ENCODE assay signal across 8 mouse cellular contexts in genomic region chr12:81619302-81619701, GRCm38 (mm10). TPM values are rescaled to one million over a fixed set of nuclear protein-coding genes. Genes with fewer than 3 reads are reported as not detected.
DNase-seq lines count a peak whose midpoint lies in the region; ATAC-seq and TF ChIP-seq lines count a peak whose summit lies in the region.
"Had no signal": no experiment of that assay in that cellular context is flagged by ENCODE, and none has a peak within 500 bp of the region (broad histone marks: within the 10 kb centered on the region; RNA-seq: fewer than 3 reads in every experiment).

No protein-coding gene starts in this region.

- H3K9me3 ChIP-seq in ES-E14 (ENCODE audit: control insufficient read depth, insufficient read depth, low read depth, low read length): no peaks in the 10 kb centered on the region
- no peaks in the 10 kb centered on the region for H3K9me3 ChIP-seq in heart, postnatal 0 days (replicated peaks; ENCODE audit: control insufficient read depth, low read length)

- H3K4me2 ChIP-seq in heart, postnatal 0 days (ENCODE audit: low read depth, low read length): no peak overlapping the region

- 12% methylated on average over 5 of the region's 5 CpGs for WGBS in heart, postnatal 0 days

- in situ Hi-C loops in ES-E14 (cut with MboI; ENCODE audit: low sequenced_read_pairs in 2 of 2, unreplicated experiment in 2 of 2): loop anchor here in 1 of 2 experiments (10.0 kb wide), 1 partner anchor 165 kb away; the partner anchor contains the start of gene Map3k9

- peak; percentile 87 for DNase-seq in ES-E14 (ENCODE audit: low read depth, low spot score)
- peak; percentile 42 for DNase-seq in adrenal gland, adult 8-10 months
- peak; percentile 82 for DNase-seq in embryo, embryonic 11 days
- DNase-seq in heart, postnatal 0 days (ENCODE audit: low spot score): peak; percentile 46
- peak; percentile 69 to 79 for DNase-seq in layer of hippocampus, postnatal 14 days (ENCODE audit: low spot score in 2 of 2)
- peak; percentile 23 to 73 for DNase-seq in spleen, adult 18-20 months

- H3K27ac ChIP-seq in ES-E14 (ENCODE audit: insufficient read depth, low read depth, low read length, poor library complexity, severe bottlenecking): no peak overlapping the region
- H3K27ac ChIP-seq in heart, postnatal 0 days (ENCODE audit: low read depth): no peak overlapping the region

- no peaks in the 10 kb centered on the region for H3K27me3 ChIP-seq in heart, postnatal 0 days (ENCODE audit: control insufficient read depth, insufficient read depth, low read length)

- TF ChIP-seq CTCF in heart, postnatal 0 days (IDR thresholded peaks at IDR 0.05; ENCODE audit: low read depth): peak; percentile 88

- no peak for TF ChIP-seq EP300 in heart, postnatal 0 days (IDR thresholded peaks at IDR 0.05; ENCODE audit: low read depth)

- no peak for ATAC-seq in heart, postnatal 0 days (ENCODE audit: insufficient read depth, low read depth)
- ATAC-seq in megakaryocyte progenitor cell, adult 5-6 weeks (replicated peaks; ENCODE audit: poor library complexity): peak; percentile 87

- H3K4me3 ChIP-seq in ES-E14 (ENCODE audit: insufficient read depth in 1 of 2, low read depth in 1 of 2, low read length in 2 of 2, poor library complexity in 1 of 2, severe bottlenecking in 1 of 2): no peak overlapping the region
- H3K4me3 ChIP-seq in heart, postnatal 0 days (ENCODE audit: low read depth, low read length): no peak overlapping the region
- H3K4me3 ChIP-seq: megakaryocyte, embryonic 14.5 days had no signal

- H3K36me3 ChIP-seq in ES-E14 (ENCODE audit: control insufficient read depth, insufficient read depth, low read length, poor library complexity, severe bottlenecking): no peaks in the 10 kb centered on the region
- no peaks in the 10 kb centered on the region for H3K36me3 ChIP-seq in heart, postnatal 0 days (replicated peaks; ENCODE audit: control insufficient read depth, insufficient read depth, low read length)

- H3K9ac ChIP-seq in ES-E14 (ENCODE audit: insufficient read depth, low read depth, low read length, poor library complexity, severe bottlenecking): no peak overlapping the region
- no peak overlapping the region for H3K9ac ChIP-seq in heart, postnatal 0 days (replicated peaks; ENCODE audit: low read depth, low read length)

- no peaks in the 10 kb centered on the region for H3K4me1 ChIP-seq in ES-E14 (ENCODE audit: control insufficient read depth in 2 of 2, insufficient read depth in 2 of 2, low read length in 2 of 2, poor library complexity in 1 of 2)
- no peaks in the 10 kb centered on the region for H3K4me1 ChIP-seq in heart, postnatal 0 days (ENCODE audit: control insufficient read depth, insufficient read depth)

TF ChIP-seq in ES-E14, 5 proteins besides CTCF, POLR2A, EP300 and RAD21:
- TF ChIP-seq ZC3H11A (IDR thresholded peaks at IDR 0.05; ENCODE audit: borderline replicate concordance, low read depth, low read length) (peak; percentile 81), CHD2 (IDR thresholded peaks at IDR 0.05; ENCODE audit: low read depth, low read length) (no peak)
TF ChIP-seq in ES-E14: peak in this region for 1.

RNA-seq across cellular contexts. Expression of gene Ttc9, which starts 11.7 kb away (rescaled TPM):
- 2.4 and 3.5 TPM in 2 replicates for total RNA-seq in ES-E14 (2012; rRNA removed)
- 1 to 10 TPM; 3.3 to 4.7 (median 4.3) TPM for total RNA-seq in adrenal gland, adult 8-10 months (2022)
- total RNA-seq in heart, postnatal 0 days (2014; rRNA removed; ENCODE audit: low replicate concordance): 7.9 and 10.9 TPM in 2 replicates
- 2.9 and 3.6 TPM in 2 replicates for polyA plus RNA-seq in heart, postnatal 0 days (2015; fragmentation: Nextera tagmentation; extraction: Ambion mirVana)
- 10 to 100 TPM; 49.8 to 50.4 TPM for total RNA-seq in layer of hippocampus, postnatal 14 days (2021)
- total RNA-seq in megakaryocyte progenitor cell, adult 5-6 weeks (2015): not detected in 2 replicates
- total RNA-seq in megakaryocyte progenitor cell, adult 5-6 weeks (2017): not detected in 2 replicates

RNA-seq across cellular contexts. Expression of gene Med6, which starts 24.5 kb away (rescaled TPM):
- 46.6 and 65.2 TPM in 2 replicates for total RNA-seq in ES-E14 (2012; rRNA removed)
- 10 to 100 TPM; 22.6 to 36.4 (median 30.0) TPM for total RNA-seq in adrenal gland, adult 8-10 months (2022)
- total RNA-seq in heart, postnatal 0 days (2014; rRNA removed; ENCODE audit: low replicate concordance): 13.5 and 35.6 TPM in 2 replicates
- 31.6 and 31.8 TPM in 2 replicates for polyA plus RNA-seq in heart, postnatal 0 days (2015; fragmentation: Nextera tagmentation; extraction: Ambion mirVana)
- total RNA-seq in layer of hippocampus, postnatal 14 days (2021): 10 to 100 TPM; 21.9 to 23.8 TPM
- total RNA-seq in megakaryocyte progenitor cell, adult 5-6 weeks (2015): 31.6 and 36.3 TPM in 2 replicates
- 61.1 and 75.2 TPM in 2 replicates for total RNA-seq in megakaryocyte progenitor cell, adult 5-6 weeks (2017)

RNA-seq across cellular contexts. Expression of gene Adam21, which starts 51.0 kb away (rescaled TPM):
- total RNA-seq in ES-E14 (2012; rRNA removed): 0.45 and 0.74 TPM in 2 replicates
- under 1 TPM in 2 of 4 experiments, not detected in 2; 0.09 to 0.43 TPM for total RNA-seq in adrenal gland, adult 8-10 months (2022)
- 0.04 TPM in 1 of 2 replicates, not detected in the other for total RNA-seq in heart, postnatal 0 days (2014; rRNA removed; ENCODE audit: low replicate concordance)
- 0.04 TPM in 1 of 2 replicates, not detected in the other for polyA plus RNA-seq in heart, postnatal 0 days (2015; fragmentation: Nextera tagmentation; extraction: Ambion mirVana)
- under 1 TPM in 1 of 2 experiments, not detected in 1; 0.38 TPM for total RNA-seq in layer of hippocampus, postnatal 14 days (2021)
- 0.20 TPM in 1 of 2 replicates, not detected in the other for total RNA-seq in megakaryocyte progenitor cell, adult 5-6 weeks (2015)
- not detected in 2 replicates for total RNA-seq in megakaryocyte progenitor cell, adult 5-6 weeks (2017)
